Mouse (Mus musculus) lung, postnatal 0 days (tissue): Measurements from ENCODE around the gene Gpr176. TPM values are rescaled to one million over a fixed set of nuclear protein-coding genes. Genes with fewer than 3 reads are reported as not detected.

ENCODE experiments used
- ATAC-seq: fragments of 200-750 bp; cut with Nextera tagmentation; 2 replicates; pipeline ENCODE4 v1.8.0; 2017; ENCODE audit warnings: moderate library complexity
- DNase-seq: peaks from one replicate; pipeline ENCODE4 v3.0.0-alpha.2; 2016; ENCODE audit warnings: low spot score
- H3K27ac ChIP-seq: fragments of 300-500 bp; sonication (generic); 2 replicates; pipeline ENCODE4 v1.5.1; 2014; ENCODE audit warnings: antibody characterized with exemption, mild to moderate bottlenecking, low read length, mixed read lengths
- H3K27me3 ChIP-seq: fragments of 300-500 bp; sonication (generic); replicated peaks from 2 replicates; pipeline ENCODE4 v1.6.1; 2014; ENCODE audit warnings: low read length, mixed read lengths; ENCODE audit not compliant: insufficient read depth
- H3K36me3 ChIP-seq: fragments of 300-500 bp; sonication (generic); 2 replicates; pipeline ENCODE4 v1.6.1; 2014; ENCODE audit warnings: low read length, mixed read lengths; ENCODE audit not compliant: insufficient read depth
- H3K4me1 ChIP-seq: fragments of 300-500 bp; sonication (generic); 2 replicates; pipeline ENCODE4 v1.6.1; 2014; ENCODE audit warnings: antibody characterized with exemption, low read depth, low read length, mixed read lengths; ENCODE audit not compliant: insufficient read depth
- H3K4me2 ChIP-seq: fragments of 300-500 bp; sonication (generic); replicated peaks from 2 replicates; pipeline ENCODE4 v1.6.1; 2014; ENCODE audit warnings: low read depth, mild to moderate bottlenecking, low read length, moderate library complexity, mixed read lengths
- H3K4me3 ChIP-seq: fragments of 300-500 bp; sonication (generic); 2 replicates; pipeline ENCODE4 v1.5.1; 2014; ENCODE audit warnings: low read depth, low read length
- H3K9ac ChIP-seq: fragments of 300-500 bp; sonication (generic); replicated peaks from 2 replicates; pipeline ENCODE4 v1.6.1; 2014; ENCODE audit warnings: low read depth, mild to moderate bottlenecking
- H3K9me3 ChIP-seq: fragments of 300-500 bp; sonication (generic); 2 replicates; pipeline ENCODE4 v1.6.1; 2016; ENCODE audit warnings: low read length, mixed read lengths
- CTCF ChIP-seq: IDR thresholded peaks from 2 replicates; pipeline ENCODE4 v1.5.1; 2016; ENCODE audit warnings: antibody characterized with exemption, mild to moderate bottlenecking
- EP300 ChIP-seq: IDR thresholded peaks from 2 replicates; pipeline ENCODE4 v1.6.1; 2016; ENCODE audit warnings: antibody characterized with exemption, mild to moderate bottlenecking, control low read depth
- WGBS: fragments of 180-500 bp; shearing (Covaris S2); extraction: QIAGEN DNeasy Blood & Tissue Kit; methylation state at CpG from one replicate; pipeline ENCODE4 v1.1.7; 2014; 5-methylcytosine and 5-hydroxymethylcytosine counted together
- polyA plus RNA-seq: library from polyadenylated mRNA; unstranded; fragments of >200 nt; fragmentation: Nextera tagmentation; extraction: Ambion mirVana; gene quantifications from 2 replicates; pipeline ENCODE4 v1.2.1, GENCODE M21; 2015

Gpr176 gene
- polyA plus RNA-seq, 1 experiment from 2014 or later = 0.26 TPM

- no peak for DNase-seq
- Histone ChIP-seq H3K9me3 (no peaks in the 10 kb centered on the region), H3K4me1 (no peaks in the 10 kb centered on the region), H3K9ac (no peak overlapping the region), H3K4me2 (no peak overlapping the region), H3K36me3 (no peaks in the 10 kb centered on the region), H3K27ac (no peak overlapping the region), H3K27me3 (no peaks in the 10 kb centered on the region), H3K4me3 (no peak overlapping the region)
- WGBS = 61% methylated on average over 5 of the region's 5 CpGs
- TF ChIP-seq EP300 (no peak), CTCF (no peak)
- no peak for ATAC-seq
Observed at GRCm38 (mm10) chr2:118391201-118391600, 18.0 kb upstream of the Gpr176 start.

GRCm38 (mm10) chr2:118390072-118390471 is 16.9 kb upstream of the Gpr176 start:
- H3K9ac ChIP-seq = no peak overlapping the region
- WGBS = 72% methylated on average over 5 of the region's 5 CpGs
- H3K9me3 ChIP-seq = no peaks in the 10 kb centered on the region
- H3K36me3 ChIP-seq = no peaks in the 10 kb centered on the region
- H3K4me1 ChIP-seq = no peaks in the 10 kb centered on the region
- ATAC-seq (no peak), DNase-seq (no peak)
- TF ChIP-seq EP300 = no peak
- no peak for TF ChIP-seq CTCF
- H3K4me2 ChIP-seq = no peak overlapping the region
- H3K27ac ChIP-seq = no peak overlapping the region
- no peak overlapping the region for H3K4me3 ChIP-seq
- H3K27me3 ChIP-seq = no peaks in the 10 kb centered on the region

GRCm38 (mm10) chr2:118389569-118389968 is 16.4 kb upstream of the Gpr176 start:
- H3K9ac ChIP-seq = no peak overlapping the region
- no peaks in the 10 kb centered on the region for H3K36me3 ChIP-seq
- H3K27ac ChIP-seq = peak overlapping the region; percentile 94
- 17% methylated on average over 3 of the region's 3 CpGs for WGBS
- DNase-seq (no peak), ATAC-seq (no peak)
- no peaks in the 10 kb centered on the region for H3K27me3 ChIP-seq
- H3K9me3 ChIP-seq = no peaks in the 10 kb centered on the region
- H3K4me3 ChIP-seq = peak overlapping the region; percentile 82
- no peaks in the 10 kb centered on the region for H3K4me1 ChIP-seq
- H3K4me2 ChIP-seq = peak overlapping the region; percentile 78
- no peak for TF ChIP-seq EP300
- no peak for TF ChIP-seq CTCF

- Histone ChIP-seq H3K36me3 (no peaks in the 10 kb centered on the region), H3K9me3 (no peaks in the 10 kb centered on the region), H3K27ac (peak within 1 kb of the TSS; percentile 94), H3K4me1 (no peaks in the 10 kb centered on the region), H3K9ac (peak within 1 kb of the TSS; percentile 86), H3K27me3 (no peaks in the 10 kb centered on the region), H3K4me3 (peak within 1 kb of the TSS; percentile 82), H3K4me2 (peak within 1 kb of the TSS; percentile 78)
- peak; percentile 96 for ATAC-seq
- TF ChIP-seq CTCF (peak; percentile 27; the same call in 1 of the 2 replicates), EP300 (no peak)
- WGBS = under 1% methylated on average over 58 of the region's 61 CpGs
- peak; percentile 100 for DNase-seq
Observed at GRCm38 (mm10) chr2:118388341-118389335, 15.4 kb upstream of the Gpr176 start, which contains the start of gene Eif2ak4. TSS of gene Eif2ak4 (plus strand) at chr2:118388618.

GRCm38 (mm10) chr2:118383387-118383786 is 10.2 kb upstream of the Gpr176 start:
- Histone ChIP-seq H3K27me3 (no peaks in the 10 kb centered on the region), H3K36me3 (no peaks in the 10 kb centered on the region), H3K27ac (no peak overlapping the region), H3K9me3 (no peaks in the 10 kb centered on the region), H3K4me3 (no peak overlapping the region), H3K4me2 (no peak overlapping the region), H3K9ac (no peak overlapping the region), H3K4me1 (no peaks in the 10 kb centered on the region)
- no peak for DNase-seq
- no peak for ATAC-seq
- WGBS = 65% methylated on average over 5 of the region's 5 CpGs
- TF ChIP-seq EP300 = no peak
- peak; percentile 35 for TF ChIP-seq CTCF

- H3K4me1 ChIP-seq = no peaks in the 10 kb centered on the region
- ATAC-seq = no peak
- no peaks in the 10 kb centered on the region for H3K9me3 ChIP-seq
- H3K9ac ChIP-seq = no peak overlapping the region
- no peak overlapping the region for H3K27ac ChIP-seq
- TF ChIP-seq CTCF = no peak
- TF ChIP-seq EP300 = no peak
- no peaks in the 10 kb centered on the region for H3K36me3 ChIP-seq
- no peaks in the 10 kb centered on the region for H3K27me3 ChIP-seq
- DNase-seq = no peak
- no peak overlapping the region for H3K4me3 ChIP-seq
- H3K4me2 ChIP-seq = no peak overlapping the region
- WGBS = 66% methylated on average over 1 of the region's 1 CpGs
Observed at GRCm38 (mm10) chr2:118379756-118380155, 6.5 kb upstream of the Gpr176 start.
